Mouse (Mus musculus) heart, embryonic 16.5 days (tissue): ENCODE results near the gene Rab3gap1. TPM values are rescaled to one million over a fixed set of nuclear protein-coding genes. Genes with fewer than 3 reads are reported as not detected.

Source experiments
- ATAC-seq: fragments of 200-750 bp; cut with Nextera tagmentation; replicated peaks from 2 replicates; pipeline ENCODE4 v1.8.0; 2017; ENCODE audit warnings: moderate number of reproducible peaks; ENCODE audit not compliant: insufficient read depth, low FRiP score; ENCODE audit errors: extremely low read depth
- H3K27ac ChIP-seq: fragments of 300-500 bp; sonication (generic); 2 replicates; pipeline ENCODE4 v1.5.1; 2014; ENCODE audit warnings: mild to moderate bottlenecking, low read length, control low read depth, moderate library complexity
- H3K27me3 ChIP-seq: fragments of 300-500 bp; sonication (generic); 2 replicates; pipeline ENCODE4 v1.6.1; 2014; ENCODE audit warnings: low read length, mixed read lengths; ENCODE audit not compliant: control insufficient read depth, insufficient read depth
- H3K36me3 ChIP-seq: fragments of 300-500 bp; sonication (generic); 2 replicates; pipeline ENCODE4 v1.6.1; 2014; ENCODE audit not compliant: control insufficient read depth, insufficient read depth
- H3K4me1 ChIP-seq: fragments of 300-500 bp; sonication (generic); 2 replicates; pipeline ENCODE4 v1.6.1; 2014; ENCODE audit warnings: low read length, mixed read lengths; ENCODE audit not compliant: control insufficient read depth, insufficient read depth
- H3K4me2 ChIP-seq: fragments of 300-500 bp; sonication (generic); 2 replicates; pipeline ENCODE4 v1.6.1; 2014; ENCODE audit warnings: low read depth, mild to moderate bottlenecking, control low read depth, low read length
- H3K4me3 ChIP-seq: fragments of 300-500 bp; sonication (generic); 2 replicates; pipeline ENCODE4 v1.5.1; 2014; ENCODE audit warnings: mild to moderate bottlenecking, control low read depth, low read length
- H3K9ac ChIP-seq: fragments of 300-500 bp; sonication (generic); 2 replicates; pipeline ENCODE4 v1.6.1; 2014; ENCODE audit warnings: low read length, control low read depth
- H3K9me3 ChIP-seq: fragments of 300-500 bp; sonication (generic); replicated peaks from 2 replicates; pipeline ENCODE4 v1.6.1; 2016; ENCODE audit warnings: low read length; ENCODE audit not compliant: control insufficient read depth
- WGBS: fragments of 180-500 bp; shearing (Covaris S2); extraction: QIAGEN DNeasy Blood & Tissue Kit; methylation state at CpG from one replicate; pipeline ENCODE4 v1.1.7; 2014; 5-methylcytosine and 5-hydroxymethylcytosine counted together
- polyA plus RNA-seq: library from polyadenylated mRNA; unstranded; fragments of >200 nt; fragmentation: Nextera tagmentation; extraction: Ambion mirVana; gene quantifications from 2 replicates; pipeline ENCODE4 v1.2.1, GENCODE M21; 2015

Rab3gap1 gene
- polyA plus RNA-seq, 1 experiment from 2014 or later = 28.5 TPM

- WGBS = 83% methylated on average over 3 of the region's 3 CpGs
- Histone ChIP-seq H3K4me2 (no peak overlapping the region), H3K4me1 (peaks cover 14% of the 10 kb centered on the region; the same call in 1 of the 2 replicates), H3K9ac (no peak overlapping the region), H3K27ac (no peak overlapping the region), H3K36me3 (no peaks in the 10 kb centered on the region), H3K27me3 (no peaks in the 10 kb centered on the region), H3K4me3 (no peak overlapping the region), H3K9me3 (no peaks in the 10 kb centered on the region)
- no peak for ATAC-seq
Observed at GRCm38 (mm10) chr1:127963326-127963725, 94.8 kb downstream of the Rab3gap1 start.

- no peak overlapping the region for H3K9ac ChIP-seq
Observed at GRCm38 (mm10) chr1:127970870-127971269, 102.3 kb downstream of the Rab3gap1 start.

GRCm38 (mm10) chr1:127974082-127974481 is 105.5 kb downstream of the Rab3gap1 start:
- WGBS = 89% methylated on average over 4 of the region's 4 CpGs
- no peak for ATAC-seq
- H3K36me3 ChIP-seq = no peaks in the 10 kb centered on the region

More at GRCm38 (mm10) chr1:127970870-127971269, 102.3 kb downstream of the Rab3gap1 start:
- Histone ChIP-seq H3K27me3 (no peaks in the 10 kb centered on the region), H3K9me3 (no peaks in the 10 kb centered on the region), H3K4me2 (no peak overlapping the region), H3K4me3 (no peak overlapping the region), H3K27ac (no peak overlapping the region), H3K4me1 (no peaks in the 10 kb centered on the region), H3K36me3 (no peaks in the 10 kb centered on the region)
- no peak for ATAC-seq
- WGBS = 78% methylated on average over 4 of the region's 4 CpGs

GRCm38 (mm10) chr1:127975676-127976075 is 107.1 kb downstream of the Rab3gap1 start:
- Histone ChIP-seq H3K27ac (no peak overlapping the region), H3K27me3 (no peaks in the 10 kb centered on the region), H3K4me3 (no peak overlapping the region), H3K36me3 (no peaks in the 10 kb centered on the region), H3K9ac (no peak overlapping the region), H3K4me2 (no peak overlapping the region), H3K4me1 (no peaks in the 10 kb centered on the region), H3K9me3 (no peaks in the 10 kb centered on the region)
- ATAC-seq = no peak
- WGBS = 80% methylated on average over 2 of the region's 2 CpGs

More at GRCm38 (mm10) chr1:127974082-127974481, 105.5 kb downstream of the Rab3gap1 start:
- Histone ChIP-seq H3K4me1 (no peaks in the 10 kb centered on the region), H3K9ac (no peak overlapping the region), H3K4me2 (no peak overlapping the region), H3K27ac (no peak overlapping the region), H3K4me3 (no peak overlapping the region), H3K27me3 (no peaks in the 10 kb centered on the region), H3K9me3 (no peaks in the 10 kb centered on the region)

- Histone ChIP-seq H3K27me3 (no peaks in the 10 kb centered on the region), H3K27ac (no peak overlapping the region), H3K9ac (no peak overlapping the region), H3K4me2 (no peak overlapping the region), H3K4me1 (no peaks in the 10 kb centered on the region), H3K36me3 (no peaks in the 10 kb centered on the region), H3K9me3 (no peaks in the 10 kb centered on the region), H3K4me3 (no peak overlapping the region)
- WGBS = 82% methylated on average over 6 of the region's 6 CpGs
- ATAC-seq = no peak
Observed at GRCm38 (mm10) chr1:127976106-127976505, 107.5 kb downstream of the Rab3gap1 start.

GRCm38 (mm10) chr1:127978125-127978524 is 109.6 kb downstream of the Rab3gap1 start:
- no peak overlapping the region for H3K9ac ChIP-seq
- H3K4me3 ChIP-seq = no peak overlapping the region
- H3K36me3 ChIP-seq = no peaks in the 10 kb centered on the region
- WGBS = 82% methylated on average over 1 of the region's 1 CpGs
- H3K4me2 ChIP-seq = no peak overlapping the region
- H3K27ac ChIP-seq = no peak overlapping the region
- no peaks in the 10 kb centered on the region for H3K27me3 ChIP-seq
- H3K9me3 ChIP-seq = no peaks in the 10 kb centered on the region
- no peaks in the 10 kb centered on the region for H3K4me1 ChIP-seq
- ATAC-seq = no peak

GRCm38 (mm10) chr1:127980911-127981559 is 112.5 kb downstream of the Rab3gap1 start:
- Histone ChIP-seq H3K4me3 (no peak overlapping the region), H3K4me2 (no peak overlapping the region), H3K9ac (no peak overlapping the region), H3K27ac (no peak overlapping the region), H3K27me3 (no peaks in the 10 kb centered on the region), H3K36me3 (no peaks in the 10 kb centered on the region), H3K9me3 (no peaks in the 10 kb centered on the region), H3K4me1 (no peaks in the 10 kb centered on the region)
- no peak for ATAC-seq
- 74% methylated on average over 2 of the region's 2 CpGs for WGBS

- no peak overlapping the region for H3K9ac ChIP-seq
- H3K4me1 ChIP-seq = no peaks in the 10 kb centered on the region
- H3K4me2 ChIP-seq = no peak overlapping the region
- no peaks in the 10 kb centered on the region for H3K36me3 ChIP-seq
- H3K27me3 ChIP-seq = no peaks in the 10 kb centered on the region
- ATAC-seq = no peak
- WGBS = 75% methylated on average over 3 of the region's 3 CpGs
- H3K27ac ChIP-seq = no peak overlapping the region
- H3K9me3 ChIP-seq = no peaks in the 10 kb centered on the region
- no peak overlapping the region for H3K4me3 ChIP-seq
Observed at GRCm38 (mm10) chr1:127982268-127982667, 113.7 kb downstream of the Rab3gap1 start.

- Histone ChIP-seq H3K27ac (no peak overlapping the region), H3K36me3 (no peaks in the 10 kb centered on the region), H3K9ac (no peak overlapping the region), H3K4me1 (no peaks in the 10 kb centered on the region), H3K9me3 (no peaks in the 10 kb centered on the region), H3K27me3 (no peaks in the 10 kb centered on the region), H3K4me2 (no peak overlapping the region), H3K4me3 (no peak overlapping the region)
- no peak for ATAC-seq
- 87% methylated on average over 5 of the region's 5 CpGs for WGBS
Observed at GRCm38 (mm10) chr1:127983274-127983993, 114.9 kb downstream of the Rab3gap1 start.
